Mouse (Mus musculus) layer of hippocampus, adult 2 months (tissue): ENCODE measurements around the gene Tmem59l. TPM values are rescaled to one million over a fixed set of nuclear protein-coding genes. Genes with fewer than 3 reads are reported as not detected.
A peak's percentile ranks its signal among the peaks of the same experiment; 100 is the strongest.
"Not testable (repeated sequence)": the region's sequence is repeated elsewhere in the genome, so short reads cannot be mapped to it uniquely, and the experiment has no call there.

ENCODE experiments used
- DNase-seq, 2 experiments: peaks; one replicate each; pipeline ENCODE4 v3.0.0; 2022; ENCODE audit warnings: low spot score in 2 of 2
- H3K27ac ChIP-seq: fragments of 200-600 bp; 2 replicates; pipeline ENCODE4 v1.8.1; 2022
- H3K4me3 ChIP-seq: fragments of 200-600 bp; 2 replicates; pipeline ENCODE4 v1.8.1; 2022; ENCODE audit warnings: mild to moderate bottlenecking
- CTCF ChIP-seq: fragments of 200-600 bp; conservative IDR thresholded peaks from 2 replicates; pipeline ENCODE4 v1.8.1; 2022; ENCODE audit warnings: antibody characterized with exemption, mild to moderate bottlenecking, moderate library complexity
- total RNA-seq, 2 experiments: library from RNA; stranded (reverse); gene quantifications; 2 replicates each; pipeline ENCODE4 v1.2.3; 2021

Gene Tmem59l
- total RNA-seq, 2 experiments from 2014 or later = 321 to 339 TPM

- Histone ChIP-seq H3K27ac (no peak overlapping the region), H3K4me3 (no peak overlapping the region)
- DNase-seq = no peak
- no peak for TF ChIP-seq CTCF
These were observed 30.9 kb upstream of the Tmem59l start for GRCm38 (mm10) chr8:70517940-70518643.

GRCm38 (mm10) chr8:70513441-70513840 lies 26.3 kb upstream of the Tmem59l start:
- TF ChIP-seq CTCF = no peak
- peak in 1 of 2 experiments; percentile 41 for DNase-seq
- peak overlapping the region; percentile 53; the same call in 1 of the 2 replicates for H3K27ac ChIP-seq
- no peak overlapping the region for H3K4me3 ChIP-seq

- Histone ChIP-seq H3K27ac (no peak overlapping the region; the same call in 1 of the 2 replicates), H3K4me3 (no peak overlapping the region)
- DNase-seq = no peak
- no peak for TF ChIP-seq CTCF
These were observed 25.2 kb upstream of the Tmem59l start for GRCm38 (mm10) chr8:70512253-70512903.

GRCm38 (mm10) chr8:70511770-70512169 lies 24.6 kb upstream of the Tmem59l start:
- no peak for TF ChIP-seq CTCF
- Histone ChIP-seq H3K4me3 (no peak overlapping the region), H3K27ac (0 out of 2 replicates have a peak overlapping the region, but pooled peaks have one; percentile 93)
- no peak for DNase-seq

GRCm38 (mm10) chr8:70511174-70511573 lies 24.0 kb upstream of the Tmem59l start:
- H3K27ac ChIP-seq = peak overlapping the region; percentile 93
- DNase-seq = not testable (repeated sequence)
- H3K4me3 ChIP-seq = peak overlapping the region; percentile 84

GRCm38 (mm10) chr8:70510228-70510915 lies 23.2 kb upstream of the Tmem59l start, which contains the start of gene Uba52:
Gene Uba52, minus strand, starts transcription at chr8:70510801.
- no peak for TF ChIP-seq CTCF
- peak; percentile 97 to 98 for DNase-seq
- Histone ChIP-seq H3K27ac (peak within 1 kb of the TSS; percentile 93), H3K4me3 (peak within 1 kb of the TSS; percentile 84)

GRCm38 (mm10) chr8:70509281-70509952 lies 22.3 kb upstream of the Tmem59l start:
- no peak for DNase-seq

GRCm38 (mm10) chr8:70507027-70507393 lies 19.9 kb upstream of the Tmem59l start:
- Histone ChIP-seq H3K4me3 (no peak overlapping the region; the same call in 1 of the 2 replicates), H3K27ac (peak overlapping the region; percentile 99; the same call in 1 of the 2 replicates)
- TF ChIP-seq CTCF = no peak
- no peak for DNase-seq

More at GRCm38 (mm10) chr8:70509281-70509952, 22.3 kb upstream of the Tmem59l start:
- Histone ChIP-seq H3K27ac (peak overlapping the region; percentile 93), H3K4me3 (peak overlapping the region; percentile 84)
- no peak for TF ChIP-seq CTCF

GRCm38 (mm10) chr8:70506328-70507026 lies 19.3 kb upstream of the Tmem59l start, which contains the start of gene Rex1bd:
Gene Rex1bd, minus strand, starts transcription at chr8:70506752.
- peak within 1 kb of the TSS; percentile 99 for H3K27ac ChIP-seq
- peak; percentile 88 for TF ChIP-seq CTCF
- peak within 1 kb of the TSS; percentile 68 for H3K4me3 ChIP-seq
- peak; percentile 92 to 94 for DNase-seq

GRCm38 (mm10) chr8:70505698-70506327 lies 18.7 kb upstream of the Tmem59l start:
- TF ChIP-seq CTCF = no peak
- peak overlapping the region; percentile 99 for H3K27ac ChIP-seq
- peak overlapping the region; percentile 68 for H3K4me3 ChIP-seq
- peak in 1 of 2 experiments; percentile 25 for DNase-seq

GRCm38 (mm10) chr8:70504851-70505250 lies 17.7 kb upstream of the Tmem59l start:
- Histone ChIP-seq H3K4me3 (peak overlapping the region; percentile 68; the same call in 1 of the 2 replicates), H3K27ac (peak overlapping the region; percentile 99)
- DNase-seq = peak; percentile 78 to 89
- TF ChIP-seq CTCF = peak; percentile 95

- Histone ChIP-seq H3K4me3 (peak overlapping the region; percentile 2; the same call in 1 of the 2 replicates), H3K27ac (peak overlapping the region; percentile 99)
- no peak for TF ChIP-seq CTCF
- DNase-seq = peak in 1 of 2 experiments; percentile 54
These were observed 17.1 kb upstream of the Tmem59l start for GRCm38 (mm10) chr8:70504291-70504716.
